Mouse (Mus musculus) megakaryocyte, embryonic 14.5 days (primary cell): ENCODE measurements at regions not wholly inside any gene's neighbourhood (a gene's known extent, or its start where the extent isn't known, plus 50 kb on each side); places are given as distances from the start of the nearest gene placed in this dataset.

ENCODE experiments used
- FLI1 ChIP-seq: IDR thresholded peaks from 2 replicates; pipeline ENCODE4 v1.6.1; 2012; ENCODE audit warnings: low read length, inconsistent platforms, mixed read lengths
- GATA1 ChIP-seq: IDR thresholded peaks from 3 replicates; pipeline ENCODE4 v1.6.1; 2012; ENCODE audit warnings: mixed read lengths, low read length, inconsistent platforms, borderline replicate concordance

GRCm38 (mm10) chr8:54380191-54380590 lies 149.2 kb upstream of the Asb5 start:
- no peak for TF ChIP-seq GATA1
- TF ChIP-seq FLI1: no peak
